Mouse (Mus musculus) gastrocnemius, adult 18-20 months (tissue): ENCODE results near the gene Synj2. TPM values are rescaled to one million over a fixed set of nuclear protein-coding genes. Genes with fewer than 3 reads are reported as not detected.

Source experiments
- DNase-seq: peaks from one replicate; pipeline ENCODE4 v3.0.0; 2021; ENCODE audit warnings: low spot score
- total RNA-seq, 2 experiments: library from RNA; stranded (reverse); gene quantifications; 2 replicates each; pipeline ENCODE4 v1.2.3; 2021

The Synj2 gene
- total RNA-seq, 2 experiments from 2014 or later: 25.7 to 32.7 TPM

- DNase-seq: no peak
These were observed 84.8 kb downstream of the Synj2 start for GRCm38 (mm10) chr17:6025831-6026230.

- DNase-seq: no peak
These were observed 94.6 kb downstream of the Synj2 start for GRCm38 (mm10) chr17:6035661-6036060.

GRCm38 (mm10) chr17:6036458-6036857 lies 95.4 kb downstream of the Synj2 start:
- no peak for DNase-seq

GRCm38 (mm10) chr17:6036872-6037271 lies 95.8 kb downstream of the Synj2 start:
- no peak for DNase-seq

GRCm38 (mm10) chr17:6037507-6037906 lies 96.4 kb downstream of the Synj2 start:
- no peak for DNase-seq

- no peak for DNase-seq
These were observed 111.7 kb downstream of the Synj2 start for GRCm38 (mm10) chr17:6052801-6053200.

GRCm38 (mm10) chr17:6054934-6055355 lies 113.9 kb downstream of the Synj2 start:
- peak; percentile 33 for DNase-seq

GRCm38 (mm10) chr17:6062793-6063192 lies 121.7 kb downstream of the Synj2 start:
- peak; percentile 32 for DNase-seq

GRCm38 (mm10) chr17:6063532-6063931 lies 122.5 kb downstream of the Synj2 start:
- DNase-seq: no peak

GRCm38 (mm10) chr17:6066021-6066420 lies 124.9 kb downstream of the Synj2 start:
- peak; percentile 14 for DNase-seq

- no peak for DNase-seq
These were observed 126.5 kb downstream of the Synj2 start for GRCm38 (mm10) chr17:6067613-6068012.

- no peak for DNase-seq
These were observed 128.8 kb downstream of the Synj2 start for GRCm38 (mm10) chr17:6069866-6070265.

GRCm38 (mm10) chr17:6073405-6073804 lies 132.3 kb downstream of the Synj2 start:
- no peak for DNase-seq

GRCm38 (mm10) chr17:6079287-6080122 lies 138.4 kb downstream of the Synj2 start, which contains the start of the genes Serac1 and Gtf2h5:
Serac1 (minus strand) TSS chr17:6079741.
Gtf2h5 (plus strand) TSS chr17:6079786.
- DNase-seq: peak; percentile 98

- DNase-seq: no peak
These were observed 142.3 kb downstream of the Synj2 start for GRCm38 (mm10) chr17:6083323-6083890.

- DNase-seq: no peak
These were observed 150.5 kb downstream of the Synj2 start for GRCm38 (mm10) chr17:6091604-6092003.

Other genes with a start within 250 kb of the Synj2 start
- gene Snx9, start 100.0 kb upstream of the Synj2 start, total RNA-seq: 10 to 100 TPM; 24.6 to 28.9 TPM
- 1 to 10 TPM; 6.2 to 7.0 TPM for gene Serac1, start 138.5 kb downstream of the Synj2 start, total RNA-seq
- gene Gtf2h5, start 138.5 kb downstream of the Synj2 start, total RNA-seq: 10 to 100 TPM; 48.4 to 53.7 TPM
- gene Tulp4, start 165.2 kb downstream of the Synj2 start, total RNA-seq: 100 to 1,000 TPM; 119 to 140 TPM